Mouse (Mus musculus) stomach, embryonic 16.5 days (tissue): ENCODE results near the gene Gm6812. TPM values are rescaled to one million over a fixed set of nuclear protein-coding genes. Genes with fewer than 3 reads are reported as not detected.
"Not testable (repeated sequence)": the region's sequence is repeated elsewhere in the genome, so short reads cannot be mapped to it uniquely, and the experiment has no call there.

Experiments used
- ATAC-seq: fragments of 200-750 bp; cut with Nextera tagmentation; 2 replicates; pipeline ENCODE4 v1.8.0; 2017; ENCODE audit warnings: moderate number of reproducible peaks, moderate TSS enrichment; ENCODE audit not compliant: insufficient read depth, low FRiP score
- H3K27ac ChIP-seq: fragments of 300-500 bp; sonication (generic); 2 replicates; pipeline ENCODE4 v1.5.1; 2014; ENCODE audit warnings: low read length
- H3K27me3 ChIP-seq: fragments of 300-500 bp; sonication (generic); 2 replicates; pipeline ENCODE4 v1.6.1; 2014; ENCODE audit warnings: low read length, control low read depth, mixed read lengths; ENCODE audit not compliant: control insufficient read depth, insufficient read depth
- H3K36me3 ChIP-seq: fragments of 300-500 bp; sonication (generic); 2 replicates; pipeline ENCODE4 v1.6.1; 2014; ENCODE audit warnings: low read length; ENCODE audit not compliant: control insufficient read depth, insufficient read depth
- H3K4me1 ChIP-seq: fragments of 300-500 bp; sonication (generic); 2 replicates; pipeline ENCODE4 v1.6.1; 2014; ENCODE audit warnings: low read length, control low read depth, mixed read lengths; ENCODE audit not compliant: control insufficient read depth, insufficient read depth
- H3K4me2 ChIP-seq: fragments of 300-500 bp; sonication (generic); 2 replicates; pipeline ENCODE4 v1.6.1; 2014; ENCODE audit warnings: low read depth, low read length, mixed read lengths
- H3K4me3 ChIP-seq: fragments of 300-500 bp; sonication (generic); replicated peaks from 2 replicates; pipeline ENCODE4 v1.5.1; 2014; ENCODE audit warnings: mild to moderate bottlenecking, low read length
- H3K9ac ChIP-seq: fragments of 300-500 bp; sonication (generic); 2 replicates; pipeline ENCODE4 v1.6.1; 2014; ENCODE audit warnings: low read length
- H3K9me3 ChIP-seq: fragments of 300-500 bp; sonication (generic); replicated peaks from 2 replicates; pipeline ENCODE4 v1.6.1; 2016; ENCODE audit warnings: low read length, control low read depth; ENCODE audit not compliant: control insufficient read depth
- WGBS: fragments of 180-500 bp; shearing (Covaris S2); extraction: QIAGEN DNeasy Blood & Tissue Kit; methylation state at CpG from one replicate; pipeline ENCODE4 v1.1.7; 2014; 5-methylcytosine and 5-hydroxymethylcytosine counted together
- polyA plus RNA-seq: library from polyadenylated mRNA; unstranded; fragments of >200 nt; fragmentation: Nextera tagmentation; extraction: Ambion mirVana; gene quantifications from 2 replicates; pipeline ENCODE4 v1.2.1, GENCODE M21; 2015

Gene Gm6812
- not detected in 2 replicates for polyA plus RNA-seq

DNA sequence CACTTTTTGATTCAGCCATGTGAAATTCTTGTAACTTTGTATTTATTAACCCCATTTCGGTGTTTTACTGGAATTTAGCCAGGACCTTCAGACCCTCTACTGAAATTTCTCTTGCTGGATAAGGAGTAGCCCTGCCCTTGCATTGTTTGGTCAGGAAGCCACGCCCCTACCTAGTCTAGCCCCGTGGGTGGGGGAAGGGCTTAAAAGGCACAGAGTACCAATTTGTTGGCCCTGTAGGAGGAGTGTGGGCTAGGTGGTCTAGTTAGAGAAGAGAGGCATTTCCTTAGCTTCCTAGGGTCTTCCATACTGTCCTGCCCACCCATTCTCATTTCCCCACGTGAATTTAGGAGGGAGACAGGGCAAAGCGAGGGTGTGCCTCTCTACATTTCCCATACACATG, at the start of gene Gm6812:
Gene Gm6812 (minus strand): TSS at position 101 of the 400 bp plus-strand sequence.
- 68% methylated on average over 3 of the region's 5 CpGs for WGBS
- H3K4me1 ChIP-seq, H3K9ac ChIP-seq, H3K27ac ChIP-seq, H3K4me3 ChIP-seq, H3K4me2 ChIP-seq, H3K27me3 ChIP-seq, H3K36me3 ChIP-seq, H3K9me3 ChIP-seq, ATAC-seq: not testable (repeated sequence)

GRCm38 (mm10) chrX:68865145-68865544, 27.7 kb downstream of the Gm6812 start:
- 40% methylated on average over 2 of the region's 2 CpGs for WGBS
- no peak overlapping the region for H3K4me2 ChIP-seq
- no peak for ATAC-seq
- no peaks in the 10 kb centered on the region for H3K36me3 ChIP-seq
- H3K27ac ChIP-seq: no peak overlapping the region
- H3K9ac ChIP-seq: no peak overlapping the region
- H3K4me3 ChIP-seq: no peak overlapping the region
- no peaks in the 10 kb centered on the region for H3K4me1 ChIP-seq
- no peaks in the 10 kb centered on the region for H3K27me3 ChIP-seq
- H3K9me3 ChIP-seq: no peaks in the 10 kb centered on the region

Other genes starting within 250 kb of the Gm6812 start
- 45.1 and 52.4 TPM in 2 replicates for gene Fmr1, start 214.5 kb downstream of the Gm6812 start, polyA plus RNA-seq
- gene Fmr1nb, start 131.2 kb downstream of the Gm6812 start, polyA plus RNA-seq: 0.40 TPM in 1 of 2 replicates, not detected in the other
- gene Gm14698, start 72.0 kb downstream of the Gm6812 start, polyA plus RNA-seq: 3.2 and 3.8 TPM in 2 replicates